Mouse (Mus musculus) ZHBTc4 (cell line): ENCODE results near the gene Fry.

Experiments used
- DNase-seq: peaks from one replicate; pipeline ENCODE4 v3.0.0-alpha.2; 2011; ENCODE audit warnings: low read depth, low spot score

Gene Fry

DNA sequence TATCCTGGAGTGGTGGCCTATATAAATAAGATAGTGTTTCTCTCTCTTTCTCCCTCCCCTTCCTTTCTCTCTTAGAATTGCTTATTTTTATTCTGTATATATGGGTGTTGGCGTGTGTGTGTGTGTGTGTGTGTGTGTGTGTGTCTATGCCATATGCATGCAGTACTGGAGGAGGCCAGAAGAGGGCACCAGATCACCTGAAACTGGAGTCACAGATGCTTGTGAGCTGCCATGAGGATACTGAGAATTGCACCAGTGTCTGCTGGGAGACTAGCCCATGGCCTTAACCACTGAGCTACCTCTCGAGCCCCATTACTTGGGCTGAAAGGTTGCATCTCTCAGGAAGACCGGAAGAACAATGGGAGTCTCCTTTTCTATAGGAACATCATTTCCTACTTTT, 149.8 kb downstream of the Fry start:
- DNase-seq: peak; percentile 79

DNA sequence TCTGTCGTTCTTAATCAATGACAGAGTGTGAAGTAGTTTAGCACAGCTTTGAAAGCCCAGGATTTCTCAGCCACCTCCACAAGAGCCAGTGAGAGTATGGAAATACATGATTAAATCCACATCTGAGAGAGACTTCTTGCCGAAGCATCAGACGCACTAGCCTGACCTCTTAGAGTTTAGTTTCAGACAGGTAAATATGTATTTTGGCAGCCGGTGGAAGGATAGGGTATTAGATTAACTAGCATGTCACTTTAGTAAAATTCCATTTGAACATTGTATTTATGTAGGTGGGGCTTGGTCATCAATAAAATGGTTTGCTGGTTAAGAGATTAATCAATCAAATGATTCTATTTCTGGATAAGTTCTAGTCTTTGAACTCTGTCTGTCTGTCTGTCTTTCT, 152.0 kb downstream of the Fry start:
- DNase-seq: no peak

DNA sequence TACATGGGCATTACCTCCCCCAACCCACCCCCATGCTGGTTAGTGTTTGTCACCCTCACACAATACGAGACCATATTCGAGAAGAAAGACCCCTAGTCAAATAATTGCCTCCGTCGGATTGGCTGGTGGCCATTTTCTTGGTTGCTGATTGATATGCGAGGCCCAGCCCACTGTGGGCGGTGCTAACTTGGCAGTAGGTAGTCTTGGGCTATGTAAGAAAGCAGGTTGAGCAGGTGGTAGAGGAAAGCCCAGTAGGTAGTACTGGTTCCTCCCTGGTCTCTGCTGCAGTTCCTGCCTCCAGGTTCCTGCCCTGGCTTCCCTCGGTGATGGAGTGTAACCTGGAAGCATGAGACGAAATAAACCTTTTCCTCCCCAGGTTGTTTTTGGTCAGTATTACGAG, 153.7 kb downstream of the Fry start:
- DNase-seq: peak; percentile 32

- DNase-seq: no peak
Measured at GRCm38 (mm10) chr5:150275314-150275713, 156.9 kb downstream of the Fry start.

DNA sequence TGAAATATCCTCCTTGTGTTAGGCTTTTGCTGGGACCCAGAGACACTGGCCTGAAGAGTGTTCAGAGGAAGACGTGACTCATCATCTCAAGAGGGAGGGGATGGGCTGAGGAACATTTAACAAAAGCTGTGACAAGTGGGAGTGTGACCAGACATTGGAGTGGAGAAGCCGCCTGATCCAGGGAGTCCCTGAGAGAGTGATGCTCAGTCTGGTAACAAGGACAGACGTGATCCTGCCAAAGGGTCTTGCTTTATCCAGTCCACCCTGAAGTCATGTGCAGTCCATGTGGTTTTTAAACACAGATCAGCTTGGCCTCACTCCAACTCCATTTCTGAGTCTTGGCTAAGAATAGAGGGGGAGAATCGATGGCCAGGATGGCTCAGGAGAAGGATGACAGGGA, 158.2 kb downstream of the Fry start:
- DNase-seq: no peak

- no peak for DNase-seq
Measured at GRCm38 (mm10) chr5:150279387-150279786, 160.9 kb downstream of the Fry start.

- DNase-seq: peak; percentile 54
Measured at GRCm38 (mm10) chr5:150281084-150281483, 162.6 kb downstream of the Fry start.

- DNase-seq: peak; percentile 68
Measured at GRCm38 (mm10) chr5:150282091-150282490, 163.6 kb downstream of the Fry start.

GRCm38 (mm10) chr5:150287949-150288348, 169.5 kb downstream of the Fry start:
- DNase-seq: no peak

DNA sequence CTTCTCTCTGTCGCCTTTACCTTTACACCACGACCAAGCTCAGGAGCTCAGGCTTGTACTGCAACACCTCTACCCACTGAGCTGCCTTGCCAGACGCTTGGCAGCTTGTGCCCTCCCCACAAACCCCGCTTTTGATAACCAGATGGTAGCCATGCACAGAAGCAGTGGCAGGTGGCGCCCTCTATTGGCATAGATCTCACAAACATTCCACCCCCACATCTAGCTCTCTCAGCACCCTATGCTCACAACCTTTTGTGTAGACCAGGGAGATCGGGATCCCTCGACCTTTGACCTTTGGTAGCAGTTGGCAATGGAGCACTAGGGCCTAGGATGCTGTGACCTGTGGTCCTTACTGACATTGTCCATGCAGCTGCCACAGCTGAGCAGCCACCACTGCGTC, 171.2 kb downstream of the Fry start:
- DNase-seq: peak; percentile 50

DNA sequence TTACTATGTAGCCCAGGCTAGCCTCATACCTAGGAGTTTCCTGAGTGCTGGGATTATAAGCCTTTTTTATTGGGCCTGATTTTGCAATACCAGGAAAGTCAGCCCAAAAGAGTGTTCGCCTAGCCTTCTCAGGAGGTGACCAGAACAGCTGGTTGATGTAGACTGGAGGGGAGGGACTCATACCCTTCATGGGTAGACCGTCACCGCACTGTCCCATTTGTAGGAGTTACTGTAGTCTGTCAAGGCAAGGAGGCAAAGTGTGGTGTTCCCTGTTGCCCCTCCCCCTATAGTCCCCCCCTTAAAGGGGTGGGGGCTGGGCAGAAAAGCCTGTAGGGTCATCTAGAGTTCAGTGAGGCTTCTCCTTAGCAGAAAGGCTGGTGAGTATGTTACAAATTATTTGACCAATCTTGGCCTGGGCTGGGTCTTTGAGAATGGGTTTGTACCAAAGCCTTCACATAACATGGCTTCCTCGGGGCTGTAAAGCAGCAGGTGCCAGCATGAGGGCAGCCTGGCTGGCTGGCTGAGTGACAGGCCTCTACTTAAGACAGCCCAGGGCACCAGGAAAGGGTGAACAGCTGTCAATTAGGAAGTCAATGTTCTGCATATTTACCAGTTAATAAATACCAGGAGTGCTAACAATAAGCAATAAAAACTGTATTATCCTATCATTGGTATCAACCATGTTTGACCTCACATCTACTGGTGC, 172.2 kb downstream of the Fry start:
- no peak for DNase-seq

GRCm38 (mm10) chr5:150291216-150291615, 172.8 kb downstream of the Fry start:
- DNase-seq: peak; percentile 68

- DNase-seq: no peak
Measured at GRCm38 (mm10) chr5:150292186-150292585, 173.7 kb downstream of the Fry start.

DNA sequence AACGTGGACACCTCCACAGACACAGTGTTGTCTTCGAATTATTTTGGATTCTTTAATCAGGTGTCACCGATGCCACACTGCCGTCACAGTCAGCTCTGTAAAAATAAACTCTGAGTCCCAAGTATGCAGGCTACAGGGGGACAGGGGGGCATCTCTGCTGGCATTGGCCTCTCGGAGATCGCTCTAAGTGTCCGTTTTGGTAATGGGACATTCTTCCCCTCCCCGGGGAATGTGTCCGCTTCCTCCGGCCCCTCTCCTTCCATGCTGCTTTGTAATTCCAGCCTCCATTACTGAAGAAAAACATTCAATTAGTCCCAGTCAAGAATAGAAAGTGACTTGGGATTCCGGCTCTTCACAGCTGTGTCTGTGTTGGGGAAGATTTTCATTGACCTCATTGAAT, 175.9 kb downstream of the Fry start:
- no peak for DNase-seq

DNA sequence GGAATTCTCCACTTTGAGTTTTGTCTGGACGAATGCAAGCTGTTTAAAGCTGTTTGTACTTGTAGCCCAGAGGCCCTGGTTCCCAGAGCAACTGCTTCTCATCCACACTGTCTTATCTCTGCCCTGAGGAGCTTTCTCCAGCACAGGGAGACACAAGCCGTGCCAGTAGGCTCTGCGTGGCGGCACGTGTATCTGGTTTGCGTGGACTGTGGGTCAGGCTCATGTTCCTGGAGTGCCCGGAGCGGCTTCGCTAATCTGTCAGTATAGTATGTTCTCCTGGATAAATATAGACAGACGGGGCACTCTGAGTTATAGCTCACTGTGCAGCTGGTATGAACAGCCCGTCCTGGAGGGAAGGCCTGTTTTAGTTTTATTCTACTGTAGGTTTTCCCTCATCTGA, 176.7 kb downstream of the Fry start:
- DNase-seq: no peak

DNA sequence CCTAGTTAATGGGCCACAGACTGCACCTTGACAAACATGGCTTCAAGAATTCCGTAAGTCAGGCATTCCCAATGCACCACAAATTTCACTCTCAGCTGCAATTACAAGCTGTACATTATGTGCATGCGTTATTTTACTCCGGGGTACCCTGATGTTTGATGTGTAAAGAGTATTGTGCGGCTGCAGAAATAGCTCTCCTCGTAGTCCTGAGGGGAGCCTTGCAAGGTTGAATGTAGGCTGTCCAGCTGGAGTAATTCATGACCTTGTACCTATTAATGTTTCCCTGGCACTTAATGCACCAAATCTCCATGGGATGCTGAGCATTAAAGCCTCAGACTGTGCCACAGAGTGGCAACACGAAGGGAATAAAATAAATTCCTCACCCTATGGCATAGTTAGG, 180.5 kb downstream of the Fry start:
- no peak for DNase-seq

DNA sequence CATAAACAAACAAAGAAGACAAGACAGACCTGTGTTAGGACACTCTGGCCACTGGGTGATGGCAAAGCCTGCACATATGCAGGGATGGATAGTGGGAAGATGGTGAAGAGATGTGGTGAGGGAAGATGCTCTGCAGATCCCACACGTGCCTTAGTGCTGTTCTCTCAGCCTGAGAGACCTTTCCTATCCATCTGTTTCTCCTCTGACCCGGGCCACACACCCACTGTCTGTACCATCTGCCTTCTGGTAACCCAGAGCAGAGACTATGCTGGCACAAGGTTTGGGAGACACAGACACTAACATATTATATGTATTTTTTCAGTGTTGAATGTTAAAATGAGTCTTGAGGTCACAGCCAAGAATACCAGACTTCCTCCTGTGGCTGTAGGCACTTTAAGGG, 183.7 kb downstream of the Fry start:
- no peak for DNase-seq

- DNase-seq: no peak
Measured at GRCm38 (mm10) chr5:150302996-150303395, 184.6 kb downstream of the Fry start.

DNA sequence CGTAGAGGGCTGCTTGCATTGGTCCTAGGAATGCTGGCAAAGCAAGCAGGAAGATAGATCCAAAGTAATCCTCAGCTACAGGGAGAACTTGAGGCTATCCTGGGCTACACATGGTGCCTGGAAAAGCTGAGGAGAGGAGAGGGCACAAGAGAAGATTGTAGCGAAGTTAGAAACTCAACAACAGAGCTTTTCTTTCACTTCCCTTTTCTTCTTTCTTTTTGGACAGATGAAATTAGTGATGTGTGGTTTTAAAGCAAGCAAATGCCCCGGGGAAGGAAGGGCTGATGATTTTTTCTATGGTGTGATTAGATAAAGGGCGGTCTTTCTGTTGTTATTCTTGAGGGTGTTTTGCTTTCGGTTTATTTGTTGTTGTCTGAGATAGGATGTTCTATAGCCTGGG, 188.1 kb downstream of the Fry start:
- no peak for DNase-seq

DNA sequence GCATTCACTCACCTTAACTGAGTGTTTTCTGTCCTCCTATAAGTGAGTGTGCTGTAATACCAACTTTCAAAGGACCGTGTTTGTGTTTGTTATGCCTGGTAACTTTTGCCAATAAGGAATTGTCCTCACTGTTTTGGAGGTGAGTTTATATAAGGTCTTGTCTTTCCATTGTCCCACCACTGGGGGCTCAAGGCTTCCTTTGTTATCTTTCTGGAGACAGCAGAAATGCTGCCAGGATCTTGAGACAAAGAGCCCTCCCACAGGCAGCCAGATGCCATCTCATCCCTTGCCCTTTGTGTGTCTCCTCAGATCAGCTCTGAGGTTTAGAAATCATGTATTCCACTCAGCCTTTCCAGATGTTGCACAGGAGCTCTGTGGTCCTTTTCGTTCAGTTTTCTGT, 194.8 kb downstream of the Fry start:
- peak; percentile 36 for DNase-seq

DNA sequence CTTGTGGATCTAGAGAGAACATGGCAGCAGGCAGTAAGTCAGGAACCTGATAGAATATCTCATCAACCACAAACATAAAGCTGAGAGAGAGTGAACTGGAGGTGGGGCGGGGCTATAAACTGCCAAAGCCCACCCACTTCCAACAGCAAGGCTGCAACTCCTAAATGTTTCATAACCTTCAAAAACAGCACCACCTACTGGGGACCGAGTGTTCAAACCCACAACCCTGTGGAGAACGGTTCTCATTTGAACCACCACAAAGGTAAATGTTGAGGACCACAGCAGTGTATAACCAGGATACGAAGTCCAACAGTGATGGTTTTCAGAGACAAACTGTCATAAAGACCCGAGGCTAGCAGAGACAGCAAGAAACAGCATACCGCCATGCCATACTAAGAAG, 196.1 kb downstream of the Fry start:
- DNase-seq: peak; percentile 50

DNA sequence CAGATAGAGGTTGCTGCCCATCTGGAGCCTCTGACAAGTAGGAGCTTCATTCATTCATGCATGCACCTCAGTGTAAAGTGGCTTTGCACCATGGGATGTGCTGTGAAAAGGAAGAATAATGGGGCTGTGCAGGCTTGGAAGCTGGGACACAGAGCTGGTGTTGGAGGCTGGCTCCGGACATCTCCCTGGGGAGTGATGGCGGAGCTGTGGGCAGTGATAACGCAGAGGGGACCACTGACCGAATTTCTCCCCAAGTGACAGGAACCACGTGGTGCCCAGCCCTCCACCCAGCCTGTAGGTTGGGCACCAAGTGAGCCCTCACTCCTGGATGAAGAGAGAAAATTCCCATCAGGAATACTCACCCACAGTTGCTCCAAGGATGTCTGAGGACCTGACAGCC, 207.0 kb downstream of the Fry start:
- no peak for DNase-seq

- DNase-seq: no peak
Measured at GRCm38 (mm10) chr5:150328686-150329085, 210.2 kb downstream of the Fry start.

DNA sequence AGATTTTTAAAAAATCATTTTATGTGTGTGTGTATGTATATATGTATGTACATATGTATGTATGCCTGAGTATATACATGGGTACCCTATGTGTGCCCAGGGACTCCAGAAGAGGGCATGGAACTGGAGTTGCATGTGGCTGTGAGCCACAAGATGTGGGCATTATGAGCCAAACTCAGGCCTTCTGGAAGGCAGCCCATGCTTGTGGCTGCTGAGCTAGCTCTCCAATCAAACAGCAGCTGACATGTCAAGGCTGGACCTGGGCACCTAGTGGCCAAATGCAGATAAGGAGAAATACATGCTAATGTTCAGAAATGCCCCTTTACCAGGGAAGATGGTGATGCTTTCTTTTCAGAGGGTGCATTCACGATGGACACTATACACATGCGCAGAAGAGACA, 213.4 kb downstream of the Fry start:
- no peak for DNase-seq
